Mouse (Mus musculus): ENCODE measurements around the gene Skp1a.

GRCm38 (mm10) chr11:52252692-52253091 is 20.9 kb downstream of the Skp1a start:
- no peak for TF ChIP-seq POLR2A (IDR thresholded peaks at IDR 0.05; ENCODE audit: borderline replicate concordance, extremely low read depth, insufficient read depth, insufficient read length, poor library complexity, severe bottlenecking)
- no peak for TF ChIP-seq CTCF (IDR thresholded peaks at IDR 0.05; ENCODE audit: borderline replicate concordance, extremely low read depth, insufficient read depth, insufficient read length)
